Mouse (Mus musculus) c-Kit-negative CD71-positive TER-119-positive erythroid progenitor cells, embryonic 14.5 days (primary cell): Measurements from ENCODE around the gene Polm.

Source experiments
- DNase-seq: peaks from one replicate; pipeline ENCODE4 v3.0.0-alpha.2; 2013; ENCODE audit warnings: low read depth, low spot score

The Polm gene

DNA sequence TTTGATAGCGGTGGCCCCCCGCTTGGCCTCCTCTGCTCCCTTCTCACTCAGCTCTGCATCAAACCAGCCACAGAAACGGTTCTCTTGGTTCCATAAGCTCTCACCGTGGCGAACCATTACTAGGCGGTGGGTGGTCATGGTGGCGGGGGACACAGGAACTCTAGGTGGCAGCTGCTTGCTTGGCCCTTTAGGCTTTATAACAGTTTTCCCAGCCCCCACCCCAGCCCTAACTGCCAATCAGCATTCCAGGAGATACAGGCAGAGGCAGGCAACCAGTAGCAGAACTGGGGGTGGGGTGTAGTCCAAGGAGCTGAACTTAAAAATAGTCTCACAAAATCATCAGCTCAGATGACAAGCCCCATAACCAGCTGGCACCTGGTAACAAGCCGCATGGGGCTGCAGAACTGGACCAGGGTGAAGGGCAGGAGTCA, 34.2 kb downstream of the Polm start, which contains the start of gene Pgam2:
Gene Pgam2 (minus strand): TSS at position 183 of the 431 bp plus-strand sequence.
- DNase-seq = no peak

GRCm38 (mm10) chr11:5802457-5803217, 35.2 kb downstream of the Polm start:
- no peak for DNase-seq

- no peak for DNase-seq
Observed at GRCm38 (mm10) chr11:5802005-5802404, 35.8 kb downstream of the Polm start.

DNA sequence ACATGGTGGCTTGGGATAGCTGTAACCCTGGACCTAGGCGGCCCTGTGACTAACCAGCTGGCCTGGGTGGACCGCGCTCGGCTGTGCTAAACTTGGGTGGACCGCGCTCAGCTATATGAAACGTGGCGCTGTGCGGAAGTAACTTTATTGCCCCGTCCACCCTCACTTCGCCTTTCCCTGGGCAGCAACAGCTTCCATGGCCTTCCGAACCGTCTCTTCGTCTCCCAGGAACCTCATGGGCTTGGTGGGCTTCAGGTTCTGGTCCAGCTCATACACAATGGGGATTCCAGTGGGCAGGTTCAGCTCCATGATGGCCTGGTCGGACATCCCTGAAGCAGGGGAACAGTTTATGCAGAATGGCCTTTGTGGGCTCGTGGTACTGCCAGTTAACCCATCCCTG, 36.3 kb downstream of the Polm start:
- no peak for DNase-seq

DNA sequence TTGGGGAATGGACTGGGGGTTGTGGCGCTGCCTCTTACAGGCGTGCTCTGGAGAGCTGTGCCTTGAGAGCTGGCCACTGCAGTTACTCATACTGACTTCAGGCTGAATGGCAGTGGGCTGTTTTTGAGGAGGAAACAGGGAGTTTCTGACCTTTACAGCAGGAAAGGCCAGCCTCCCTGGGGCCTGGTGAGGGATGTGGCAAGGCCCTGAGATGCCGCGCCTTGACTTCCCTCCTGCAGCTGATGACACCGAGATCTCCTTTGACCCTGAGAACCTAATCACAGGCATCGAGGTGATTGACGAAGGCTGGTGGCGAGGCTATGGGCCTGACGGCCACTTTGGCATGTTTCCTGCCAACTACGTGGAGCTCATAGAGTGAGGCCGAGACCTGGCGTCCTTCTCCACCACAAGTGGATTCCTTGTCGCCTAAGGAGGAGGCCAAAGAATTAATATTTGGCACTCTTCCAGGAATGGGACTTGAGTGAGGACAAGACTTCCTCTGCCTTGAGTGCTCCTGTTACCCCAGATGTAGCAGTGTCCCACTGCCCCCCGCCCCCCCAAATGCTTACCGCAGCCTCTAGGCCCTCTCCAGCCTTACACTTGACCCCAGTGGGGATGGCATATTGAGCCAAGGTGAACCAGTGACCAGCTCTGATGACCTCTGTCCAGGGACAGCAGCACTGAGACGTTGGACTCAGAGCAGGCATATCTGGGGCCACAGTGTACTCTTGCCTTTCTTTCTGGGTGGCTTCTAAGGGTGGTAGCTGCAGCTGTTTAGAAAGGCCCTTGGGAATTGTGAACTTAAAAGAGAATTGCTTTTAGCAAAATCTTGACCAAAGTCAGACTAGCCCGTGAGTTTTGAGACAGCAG, 38.0 kb downstream of the Polm start:
- no peak for DNase-seq

DNA sequence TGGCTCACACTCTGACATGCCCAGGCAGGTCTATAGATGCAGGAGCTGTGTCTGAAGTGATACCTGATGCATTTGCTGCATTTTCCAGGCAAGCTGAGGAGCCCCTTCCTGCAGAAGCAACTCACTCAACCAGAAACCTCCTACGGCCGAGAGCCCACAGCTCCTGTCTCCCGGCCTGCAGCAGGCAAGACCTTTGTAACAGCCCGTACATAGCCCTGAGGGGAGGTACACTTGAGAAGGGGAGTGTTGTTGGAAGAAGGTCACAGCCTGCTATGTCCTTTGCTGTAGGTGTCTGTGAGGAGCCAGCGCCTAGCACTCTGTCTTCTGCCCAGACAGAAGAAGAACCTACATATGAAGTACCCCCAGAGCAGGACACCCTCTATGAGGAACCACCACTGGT, 39.9 kb downstream of the Polm start:
- DNase-seq = no peak

DNA sequence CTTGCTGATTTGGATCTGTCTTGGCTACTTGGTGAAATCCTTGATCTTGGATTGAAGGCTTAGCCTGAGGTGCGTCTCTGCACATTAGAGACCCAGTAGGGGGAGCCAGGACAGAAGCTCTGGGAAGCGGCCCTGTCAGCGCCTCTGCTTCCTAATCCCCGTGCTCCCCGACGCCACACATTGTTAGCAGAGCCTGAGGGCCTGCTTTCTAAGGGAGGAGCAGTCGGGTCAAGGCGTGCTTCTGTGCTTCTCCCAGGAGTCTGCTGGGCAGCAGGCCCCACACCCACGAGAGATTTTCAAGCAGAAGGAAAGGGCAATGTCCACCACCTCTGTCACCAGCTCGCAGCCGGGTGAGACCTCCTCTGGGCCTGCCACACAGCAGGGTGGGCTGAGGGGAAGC, 40.4 kb downstream of the Polm start:
- no peak for DNase-seq

- DNase-seq = no peak
Observed at GRCm38 (mm10) chr11:5796939-5797338, 40.9 kb downstream of the Polm start.

GRCm38 (mm10) chr11:5795706-5796105, 42.1 kb downstream of the Polm start:
- DNase-seq = no peak

GRCm38 (mm10) chr11:5795290-5795689, 42.5 kb downstream of the Polm start:
- no peak for DNase-seq

DNA sequence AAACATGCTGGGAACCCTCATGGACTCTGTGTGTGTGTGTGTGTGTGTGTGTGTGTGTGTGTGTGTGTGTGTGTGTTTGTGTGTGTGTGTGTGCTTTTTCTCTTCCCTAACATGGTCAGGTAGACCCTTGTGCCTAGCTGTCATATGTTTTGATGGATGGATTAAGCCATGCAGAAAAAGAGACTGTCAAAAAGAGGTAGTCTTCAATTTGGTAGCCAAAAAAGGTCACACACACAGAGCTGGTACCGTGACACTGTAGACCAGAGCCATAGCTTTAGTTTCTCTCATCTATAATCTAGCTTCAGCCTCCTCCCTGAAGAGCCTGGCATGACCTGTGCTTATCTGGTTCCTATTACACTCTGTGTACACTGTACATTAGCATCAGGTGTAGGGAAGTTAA, 47.4 kb downstream of the Polm start:
- no peak for DNase-seq

- DNase-seq = no peak
Observed at GRCm38 (mm10) chr11:5789754-5790333, 48.0 kb downstream of the Polm start.

DNA sequence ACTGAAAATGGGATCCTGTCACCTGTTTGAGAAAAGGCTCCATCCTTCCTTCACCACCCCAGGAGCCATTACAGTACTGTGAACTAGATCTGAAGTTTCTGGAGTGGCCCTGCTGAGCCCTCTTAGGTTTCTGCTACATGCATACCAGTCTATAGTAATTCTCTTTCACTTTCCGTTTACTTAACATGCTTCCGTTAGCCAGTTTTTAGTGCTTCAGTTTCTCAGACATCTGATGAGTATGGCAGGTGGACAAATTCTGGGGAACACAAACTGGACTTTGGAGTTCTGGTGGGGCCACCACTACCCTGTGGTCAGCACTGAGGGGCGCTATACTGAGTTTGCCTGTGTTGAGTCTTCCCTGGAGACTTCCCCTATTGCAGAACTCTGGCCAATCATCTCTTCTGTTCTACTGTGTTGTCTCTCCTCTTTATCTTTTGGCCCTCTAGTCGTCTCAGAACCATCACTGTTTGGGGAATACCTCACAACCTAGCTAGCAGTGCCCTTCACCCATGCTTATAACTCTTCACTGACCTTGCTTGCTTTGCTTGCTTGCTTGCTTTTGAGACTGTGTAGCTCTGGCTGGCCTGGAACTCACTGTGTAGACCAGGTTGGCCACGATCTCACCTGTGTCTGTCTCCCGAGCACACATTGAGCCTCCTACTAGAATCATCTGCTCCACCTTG, 48.6 kb downstream of the Polm start:
- DNase-seq = no peak

DNA sequence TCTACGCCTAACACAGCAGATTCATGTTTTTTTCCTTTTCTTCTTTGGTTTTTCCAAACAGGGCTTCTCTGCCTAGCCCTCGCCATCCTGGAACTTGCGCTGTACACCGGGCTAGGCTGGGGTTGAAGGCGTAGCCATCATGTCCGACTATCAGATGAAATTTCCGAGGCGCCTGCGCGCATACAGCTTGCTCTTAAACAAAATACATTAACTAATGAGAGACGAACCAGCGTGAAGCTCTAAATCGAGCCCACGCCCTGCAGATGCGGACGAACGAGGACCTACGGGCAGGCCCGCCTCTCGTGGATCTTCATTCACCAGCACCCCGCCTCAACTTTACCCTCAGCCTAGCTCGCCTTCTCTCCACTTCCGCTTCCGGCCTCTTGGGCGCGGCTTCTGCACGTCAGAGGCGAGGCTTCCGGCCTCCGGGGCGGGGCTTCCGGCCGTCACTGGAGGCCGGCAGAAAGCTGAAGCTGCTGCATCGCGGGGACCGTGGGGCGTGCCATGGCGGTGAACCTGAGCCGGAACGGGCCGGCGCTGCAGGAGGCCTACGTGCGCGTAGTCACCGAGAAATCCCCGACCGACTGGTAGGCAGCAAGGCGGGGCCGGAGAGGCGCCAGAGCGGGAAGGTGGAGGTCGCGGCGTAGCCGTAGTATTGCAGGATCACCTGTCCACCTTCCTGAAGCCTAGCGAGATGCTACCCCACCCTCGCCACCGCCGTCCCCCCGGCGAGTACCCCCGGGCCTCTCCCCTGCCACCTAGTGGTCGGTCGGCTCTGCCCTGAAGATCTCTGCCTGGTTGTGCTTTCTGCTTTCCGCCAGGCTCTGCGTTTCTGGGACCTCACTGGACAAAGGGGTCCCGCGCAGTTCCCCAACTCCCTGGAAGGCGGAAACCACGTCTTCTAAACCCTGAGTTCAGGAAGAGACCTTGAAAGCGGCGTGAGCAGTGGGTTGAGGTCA, 49.5 kb downstream of the Polm start, which contains the start of gene Dbnl:
Gene Dbnl (plus strand): TSS at position 433 of the 959 bp plus-strand sequence.
- peak; percentile 94 for DNase-seq

DNA sequence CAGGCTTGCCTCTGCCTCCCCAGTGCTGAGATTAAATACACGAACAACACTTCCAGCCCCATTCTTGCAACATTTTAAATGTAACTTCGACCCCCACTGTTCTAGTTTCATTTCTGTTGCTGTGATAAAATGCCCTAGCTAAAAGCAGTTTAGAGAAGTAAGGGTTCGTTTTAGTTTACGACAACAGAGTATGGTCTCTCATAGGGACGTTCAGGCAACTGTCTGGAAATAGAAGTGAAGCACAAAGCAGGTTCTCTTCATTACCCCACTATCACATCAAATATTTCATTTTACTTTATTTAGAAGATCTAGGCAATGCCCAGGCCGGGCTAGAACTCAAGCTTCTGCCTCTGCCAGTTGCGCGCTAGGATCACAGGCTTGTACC, 50.2 kb downstream of the Polm start:
- no peak for DNase-seq

DNA sequence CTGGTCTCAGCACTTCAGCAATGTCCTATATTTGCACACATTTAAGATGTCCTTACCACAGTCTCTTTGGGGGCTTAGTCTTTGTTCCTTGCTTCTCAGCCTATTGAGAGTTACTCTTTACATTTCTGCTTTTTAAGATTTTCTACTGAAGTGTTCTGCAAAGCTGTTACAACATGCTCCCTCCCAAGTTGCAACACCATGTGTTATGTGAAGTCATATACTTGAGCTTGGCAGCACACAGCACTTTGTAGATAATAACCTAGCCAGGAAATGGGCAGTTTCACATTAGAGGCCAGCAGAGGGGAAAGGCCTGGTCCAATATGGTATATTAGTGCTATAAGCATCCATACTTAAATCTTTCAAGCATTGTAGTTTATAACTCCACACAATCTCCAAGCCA, 52.1 kb downstream of the Polm start:
- no peak for DNase-seq

GRCm38 (mm10) chr11:5782199-5782944, 55.4 kb downstream of the Polm start:
- DNase-seq = no peak

DNA sequence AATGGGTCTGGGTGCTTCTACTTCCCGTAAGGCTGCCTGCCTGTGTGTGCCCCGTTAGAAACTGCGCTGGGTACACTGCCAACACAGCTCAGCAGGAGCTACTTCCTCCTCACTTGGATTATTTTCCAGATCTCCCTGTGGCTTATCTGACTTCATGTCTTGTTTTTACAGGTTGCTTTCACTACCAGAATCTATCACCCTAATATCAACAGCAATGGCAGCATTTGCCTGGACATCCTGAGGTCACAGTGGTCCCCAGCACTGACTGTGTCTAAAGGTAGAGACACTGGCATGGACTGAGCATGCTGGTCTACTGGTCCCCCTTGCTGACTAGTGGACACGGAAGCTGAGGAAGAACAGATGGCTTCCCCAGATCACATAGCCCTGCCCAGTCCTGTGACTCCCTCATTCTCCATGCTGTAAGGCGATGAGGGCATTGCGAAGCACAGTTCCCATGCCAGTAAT, 57.7 kb downstream of the Polm start:
- no peak for DNase-seq

- DNase-seq = no peak
Observed at GRCm38 (mm10) chr11:5778481-5778880, 59.3 kb downstream of the Polm start.
